Mouse (Mus musculus) liver, adult 2 months (tissue): ENCODE results near the gene Fbxl14.
"Not testable (repeated sequence)": the region's sequence is repeated elsewhere in the genome, so short reads cannot be mapped to it uniquely, and the experiment has no call there.

ENCODE experiments used
- CTCF ChIP-seq: fragments of 200-500 bp; IDR thresholded peaks from 2 replicates; pipeline ENCODE4 v1.5.1; 2011; ENCODE audit warnings: low read depth, low read length, control low read depth
- POLR2A ChIP-seq: fragments of 200-500 bp; IDR thresholded peaks from 2 replicates; pipeline ENCODE4 v1.6.1; 2011; ENCODE audit warnings: low read length, control low read depth; ENCODE audit not compliant: insufficient read depth; ENCODE audit errors: extremely low read depth

GRCm38 (mm10) chr6:119442729-119443128 is 36.7 kb upstream of the Fbxl14 start:
- peak; percentile 45; the same call in 1 of the 2 replicates for TF ChIP-seq CTCF
- not testable (repeated sequence) for TF ChIP-seq POLR2A
